Mouse (Mus musculus): ENCODE data around the gene Usp47.
"Not testable (repeated sequence)": the region's sequence is repeated elsewhere in the genome, so short reads cannot be mapped to it uniquely, and the experiment has no call there.

GRCm38 (mm10) chr7:112094923-112095322 lies 71.6 kb downstream of the Usp47 start:
- TF ChIP-seq CTCF (IDR thresholded peaks at IDR 0.05; ENCODE audit: low read depth, low read length); GATA1 (IDR thresholded peaks at IDR 0.05; ENCODE audit: borderline replicate concordance, low read length): not testable (repeated sequence)

Data from G1E (cell line).